Mouse (Mus musculus) heart, postnatal 0 days (tissue): ENCODE measurements around the gene Mief1.
A peak's percentile ranks its signal among the peaks of the same experiment; 100 is the strongest.

Source experiments
- CTCF ChIP-seq: IDR thresholded peaks from 2 replicates; pipeline ENCODE4 v1.5.1; 2016; ENCODE audit warnings: antibody characterized with exemption, control low read depth, low read depth
- EP300 ChIP-seq: IDR thresholded peaks from 2 replicates; pipeline ENCODE4 v1.6.1; 2016; ENCODE audit warnings: antibody characterized with exemption, low read depth

GRCm38 (mm10) chr15:80266281-80266680 is 32.5 kb downstream of the Mief1 start:
- TF ChIP-seq CTCF (peak; percentile 92), EP300 (no peak)
